Mouse (Mus musculus): ENCODE data around the gene Angel1. TPM values are rescaled to one million over a fixed set of nuclear protein-coding genes. Genes with fewer than 3 reads are reported as not detected.

Angel1 gene
- total and polyA plus RNA-seq, 2 experiments from 2014 or later: 6.5 to 7.1 TPM

GRCm38 (mm10) chr12:86725706-86726105, 554 bp downstream of the Angel1 start:
- peak overlapping the region; percentile 57 for H3K4me3 ChIP-seq (ENCODE audit: low read depth, low read length)
- peak overlapping the region; percentile 95 for H3K4me2 ChIP-seq (ENCODE audit: low read depth)
- DNase-seq (peak; percentile 52), ATAC-seq (peak; percentile 73)
- no peak for TF ChIP-seq CTCF (IDR thresholded peaks at IDR 0.05; ENCODE audit: low read depth)
- H3K9me3 ChIP-seq (ENCODE audit: low read length): no peaks in the 10 kb centered on the region
- H3K27ac ChIP-seq (ENCODE audit: low read depth, low read length): peak overlapping the region; percentile 35; the same call in 1 of the 2 replicates
- H3K36me3 ChIP-seq (ENCODE audit: insufficient read depth): no peaks in the 10 kb centered on the region
- WGBS: 2% methylated on average over 19 of the region's 19 CpGs
- H3K4me1 ChIP-seq (ENCODE audit: insufficient read depth): peaks cover 8% of the 10 kb centered on the region; the same call in 1 of the 2 replicates
- no peaks in the 10 kb centered on the region for H3K27me3 ChIP-seq (ENCODE audit: insufficient read depth, low read length)
- peak overlapping the region; percentile 58 for H3K9ac ChIP-seq

GRCm38 (mm10) chr12:86724300-86724699, 2.0 kb downstream of the Angel1 start:
- no peak for TF ChIP-seq CTCF (IDR thresholded peaks at IDR 0.05; ENCODE audit: low read depth)
- Histone ChIP-seq H3K4me1 (ENCODE audit: insufficient read depth) (peaks cover 8% of the 10 kb centered on the region; the same call in 1 of the 2 replicates), H3K9ac (no peak overlapping the region), H3K4me3 (ENCODE audit: low read depth, low read length) (no peak overlapping the region), H3K9me3 (ENCODE audit: low read length) (no peaks in the 10 kb centered on the region), H3K27ac (ENCODE audit: low read depth, low read length) (no peak overlapping the region), H3K27me3 (ENCODE audit: insufficient read depth, low read length) (no peaks in the 10 kb centered on the region), H3K36me3 (ENCODE audit: insufficient read depth) (no peaks in the 10 kb centered on the region), H3K4me2 (ENCODE audit: low read depth) (no peak overlapping the region)
- ATAC-seq (no peak), DNase-seq (no peak)
- 72% methylated on average over 2 of the region's 2 CpGs for WGBS

- H3K27ac ChIP-seq (ENCODE audit: low read depth, low read length): no peak overlapping the region
- H3K9ac ChIP-seq: no peak overlapping the region
- no peak for TF ChIP-seq CTCF (IDR thresholded peaks at IDR 0.05; ENCODE audit: low read depth)
- H3K4me3 ChIP-seq (ENCODE audit: low read depth, low read length): no peak overlapping the region
- ATAC-seq (no peak), DNase-seq (no peak)
- H3K9me3 ChIP-seq (ENCODE audit: low read length): no peaks in the 10 kb centered on the region
- peaks cover 8% of the 10 kb centered on the region; the same call in 1 of the 2 replicates for H3K4me1 ChIP-seq (ENCODE audit: insufficient read depth)
- 80% methylated on average over 5 of the region's 5 CpGs for WGBS
- no peak overlapping the region for H3K4me2 ChIP-seq (ENCODE audit: low read depth)
- H3K36me3 ChIP-seq (ENCODE audit: insufficient read depth): peaks cover 4% of the 10 kb centered on the region; the same call in 1 of the 2 replicates
- H3K27me3 ChIP-seq (ENCODE audit: insufficient read depth, low read length): no peaks in the 10 kb centered on the region
Measured at GRCm38 (mm10) chr12:86721453-86721852, 4.8 kb downstream of the Angel1 start.

- peaks cover 5% of the 10 kb centered on the region; the same call in 1 of the 2 replicates for H3K36me3 ChIP-seq (ENCODE audit: insufficient read depth)
- peaks cover 5% of the 10 kb centered on the region; the same call in 1 of the 2 replicates for H3K4me1 ChIP-seq (ENCODE audit: insufficient read depth)
- no peak overlapping the region for H3K4me2 ChIP-seq (ENCODE audit: low read depth)
- H3K4me3 ChIP-seq (ENCODE audit: low read depth, low read length): no peak overlapping the region
- no peaks in the 10 kb centered on the region for H3K27me3 ChIP-seq (ENCODE audit: insufficient read depth, low read length)
- ATAC-seq: no peak
- no peak for DNase-seq
- no peaks in the 10 kb centered on the region for H3K9me3 ChIP-seq (ENCODE audit: low read length)
- H3K9ac ChIP-seq: no peak overlapping the region
- WGBS: 85% methylated on average over 18 of the region's 18 CpGs
- H3K27ac ChIP-seq (ENCODE audit: low read depth, low read length): no peak overlapping the region
- TF ChIP-seq CTCF (IDR thresholded peaks at IDR 0.05; ENCODE audit: low read depth): no peak
Measured at GRCm38 (mm10) chr12:86719961-86720639, 6.2 kb downstream of the Angel1 start.

- no peaks in the 10 kb centered on the region for H3K27me3 ChIP-seq (ENCODE audit: insufficient read depth, low read length)
- H3K4me2 ChIP-seq (ENCODE audit: low read depth): no peak overlapping the region
- TF ChIP-seq CTCF (IDR thresholded peaks at IDR 0.05; ENCODE audit: low read depth): no peak
- H3K9ac ChIP-seq: no peak overlapping the region
- H3K27ac ChIP-seq (ENCODE audit: low read depth, low read length): no peak overlapping the region
- H3K4me3 ChIP-seq (ENCODE audit: low read depth, low read length): no peak overlapping the region
- no peak for ATAC-seq
- peaks cover 5% of the 10 kb centered on the region; the same call in 1 of the 2 replicates for H3K36me3 ChIP-seq (ENCODE audit: insufficient read depth)
- H3K4me1 ChIP-seq (ENCODE audit: insufficient read depth): no peaks in the 10 kb centered on the region
- WGBS: 91% methylated on average over 11 of the region's 11 CpGs
- H3K9me3 ChIP-seq (ENCODE audit: low read length): no peaks in the 10 kb centered on the region
- no peak for DNase-seq
Measured at GRCm38 (mm10) chr12:86716962-86717361, 9.3 kb downstream of the Angel1 start.

- no peaks in the 10 kb centered on the region for H3K9me3 ChIP-seq (ENCODE audit: low read length)
- H3K4me2 ChIP-seq (ENCODE audit: low read depth): no peak overlapping the region
- no peak overlapping the region for H3K9ac ChIP-seq
- H3K36me3 ChIP-seq (ENCODE audit: insufficient read depth): peaks cover 5% of the 10 kb centered on the region; the same call in 1 of the 2 replicates
- ATAC-seq: no peak; the same call in 1 of the 2 replicates
- H3K27ac ChIP-seq (ENCODE audit: low read depth, low read length): no peak overlapping the region
- DNase-seq: peak; percentile 73
- H3K27me3 ChIP-seq (ENCODE audit: insufficient read depth, low read length): no peaks in the 10 kb centered on the region
- H3K4me3 ChIP-seq (ENCODE audit: low read depth, low read length): no peak overlapping the region
- TF ChIP-seq CTCF (IDR thresholded peaks at IDR 0.05; ENCODE audit: low read depth): peak; percentile 86
- 55% methylated on average over 5 of the region's 5 CpGs for WGBS
- no peaks in the 10 kb centered on the region for H3K4me1 ChIP-seq (ENCODE audit: insufficient read depth)
Measured at GRCm38 (mm10) chr12:86715401-86715800, 10.9 kb downstream of the Angel1 start.

GRCm38 (mm10) chr12:86714026-86714425, 12.2 kb downstream of the Angel1 start:
- H3K9ac ChIP-seq: no peak overlapping the region
- DNase-seq: no peak
- no peaks in the 10 kb centered on the region for H3K9me3 ChIP-seq (ENCODE audit: low read length)
- 70% methylated on average over 5 of the region's 5 CpGs for WGBS
- peak; percentile 45 for TF ChIP-seq CTCF (IDR thresholded peaks at IDR 0.05; ENCODE audit: low read depth)
- no peaks in the 10 kb centered on the region for H3K27me3 ChIP-seq (ENCODE audit: insufficient read depth, low read length)
- no peak for ATAC-seq
- H3K4me3 ChIP-seq (ENCODE audit: low read depth, low read length): no peak overlapping the region
- no peak overlapping the region for H3K4me2 ChIP-seq (ENCODE audit: low read depth)
- H3K27ac ChIP-seq (ENCODE audit: low read depth, low read length): no peak overlapping the region
- H3K36me3 ChIP-seq (ENCODE audit: insufficient read depth): peaks cover 5% of the 10 kb centered on the region; the same call in 1 of the 2 replicates
- no peaks in the 10 kb centered on the region for H3K4me1 ChIP-seq (ENCODE audit: insufficient read depth)
